Mouse (Mus musculus) cerebellum, postnatal 14 days (tissue): ENCODE results near the gene Adm.
A peak's percentile ranks its signal among the peaks of the same experiment; 100 is the strongest.
"Not testable (repeated sequence)": the region's sequence is repeated elsewhere in the genome, so short reads cannot be mapped to it uniquely, and the experiment has no call there.

ENCODE experiments used
- DNase-seq, 2 experiments: peaks; one replicate each; pipeline ENCODE4 v3.0.0; 2021; ENCODE audit warnings: mixed read lengths in 2 of 2

Adm gene

GRCm38 (mm10) chr7:110627486-110628272 is at the start of gene Adm:
TSS of gene Adm (plus strand) at chr7:110627661.
- peak; percentile 44 to 51 for DNase-seq

GRCm38 (mm10) chr7:110583705-110584104 is 43.8 kb upstream of the Adm start:
- no peak for DNase-seq

GRCm38 (mm10) chr7:110584159-110584558 is 43.3 kb upstream of the Adm start:
- no peak for DNase-seq

- no peak for DNase-seq
Measured at GRCm38 (mm10) chr7:110585250-110585649, 42.2 kb upstream of the Adm start.

GRCm38 (mm10) chr7:110587721-110588120 is 39.7 kb upstream of the Adm start:
- no peak for DNase-seq

GRCm38 (mm10) chr7:110593991-110594390 is 33.5 kb upstream of the Adm start:
- DNase-seq = not testable (repeated sequence)

GRCm38 (mm10) chr7:110597141-110597540 is 30.3 kb upstream of the Adm start:
- DNase-seq = no peak

- no peak for DNase-seq
Measured at GRCm38 (mm10) chr7:110605476-110605875, 22.0 kb upstream of the Adm start.

GRCm38 (mm10) chr7:110606906-110607305 is 20.6 kb upstream of the Adm start:
- DNase-seq = no peak

GRCm38 (mm10) chr7:110613381-110614132 is 13.9 kb upstream of the Adm start:
- DNase-seq = no peak

- DNase-seq = peak; percentile 83 to 86
Measured at GRCm38 (mm10) chr7:110614133-110615063, 13.1 kb upstream of the Adm start, which contains the start of gene Sbf2. TSS of gene Sbf2 (minus strand) at chr7:110614922.

- DNase-seq = peak; percentile 46 to 52
Measured at GRCm38 (mm10) chr7:110615151-110615631, 12.3 kb upstream of the Adm start.

- no peak for DNase-seq
Measured at GRCm38 (mm10) chr7:110615792-110616191, 11.7 kb upstream of the Adm start.

- DNase-seq = no peak
Measured at GRCm38 (mm10) chr7:110619086-110619611, 8.3 kb upstream of the Adm start.

GRCm38 (mm10) chr7:110624067-110624466 is 3.4 kb upstream of the Adm start:
- DNase-seq = no peak

- no peak for DNase-seq
Measured at GRCm38 (mm10) chr7:110624961-110625360, 2.5 kb upstream of the Adm start.

- no peak for DNase-seq
Measured at GRCm38 (mm10) chr7:110625489-110625888, 2.0 kb upstream of the Adm start.

- no peak for DNase-seq
Measured at GRCm38 (mm10) chr7:110626186-110627098, 1.0 kb upstream of the Adm start.

GRCm38 (mm10) chr7:110627099-110627482 is 370 bp upstream of the Adm start:
- DNase-seq = peak; percentile 23 to 39

- no peak for DNase-seq
Measured at GRCm38 (mm10) chr7:110628273-110628600, 776 bp downstream of the Adm start.

GRCm38 (mm10) chr7:110628611-110629354 is 1.3 kb downstream of the Adm start:
- peak; percentile 42 for DNase-seq
